Mouse (Mus musculus): ENCODE results near the gene Appl1. TPM values are rescaled to one million over a fixed set of nuclear protein-coding genes. Genes with fewer than 3 reads are reported as not detected.
A peak's percentile ranks its signal among the peaks of the same experiment; 100 is the strongest.

Gene Appl1
- 36.1 and 36.3 TPM in 2 replicates for polyA plus RNA-seq (2015; fragmentation: Nextera tagmentation; extraction: Ambion mirVana)

DNA sequence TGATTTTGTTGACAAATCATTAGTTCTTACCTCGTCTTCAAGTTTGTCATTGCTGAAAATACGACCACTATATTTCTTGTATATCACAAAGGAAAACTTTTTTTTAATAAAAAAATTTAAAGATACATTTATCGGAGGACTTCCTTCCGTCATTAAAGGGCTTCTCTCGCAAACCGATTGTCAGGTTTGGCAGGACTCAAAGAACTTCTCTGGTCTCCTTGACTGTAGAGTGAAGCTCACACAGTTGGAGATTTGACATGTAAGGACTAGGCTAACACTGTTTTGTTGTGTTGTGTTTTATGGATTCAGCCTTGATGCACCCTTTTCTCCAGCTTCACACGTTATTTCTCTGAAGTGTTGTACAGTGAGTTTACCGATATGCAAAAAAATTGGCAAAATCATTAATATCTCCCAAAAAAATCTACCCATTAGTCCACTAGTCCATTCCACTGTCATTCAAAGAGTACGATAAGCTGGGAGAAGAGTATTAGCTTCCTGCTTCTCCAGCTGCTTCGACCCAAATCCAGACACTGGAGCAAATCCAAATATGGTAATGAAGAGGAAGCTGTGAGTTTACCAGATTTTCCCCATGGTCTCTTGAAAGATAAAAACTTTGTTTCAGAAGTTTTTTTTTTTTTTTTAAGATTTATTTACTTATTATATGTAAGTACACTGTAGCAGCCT lies at the start of gene Appl1:
Gene Appl1, minus strand, starts transcription at position 127 of the 684 bp plus-strand sequence.
- 29% methylated on average over 10 of the region's 10 CpGs for WGBS
- Histone ChIP-seq H3K4me1 (peaks cover 7% of the 10 kb centered on the region), H3K27ac (peak within 1 kb of the TSS; percentile 87), H3K36me3 (no peaks in the 10 kb centered on the region), H3K9ac (peak within 1 kb of the TSS; percentile 90), H3K9me3 (no peaks in the 10 kb centered on the region), H3K27me3 (no peaks in the 10 kb centered on the region), H3K4me2 (peak within 1 kb of the TSS; percentile 71), H3K4me3 (peak within 1 kb of the TSS; percentile 96)
- no peak for ATAC-seq (ENCODE audit: borderline replicate concordance, extremely low read depth, low FRiP score, low TSS enrichment)

- H3K9me3 ChIP-seq = no peaks in the 10 kb centered on the region
- peaks cover 50% of the 10 kb centered on the region; the same call in 1 of the 2 replicates for H3K27me3 ChIP-seq
- no peaks in the 10 kb centered on the region for H3K36me3 ChIP-seq
- no peak for ATAC-seq (ENCODE audit: borderline replicate concordance, extremely low read depth, low FRiP score, low TSS enrichment)
- whole genome bisulfite sequencing = 52% methylated on average over 14 of the region's 14 CpGs
- no peak overlapping the region for H3K27ac ChIP-seq
- no peak overlapping the region for H3K4me2 ChIP-seq
- H3K9ac ChIP-seq = no peak overlapping the region
- H3K4me3 ChIP-seq = no peak overlapping the region
- 0 out of 2 replicates have a peak, but pooled peaks cover 6% of the 10 kb centered on the region for H3K4me1 ChIP-seq
Measured at GRCm38 (mm10) chr14:27019850-27020249, 48.8 kb upstream of the Appl1 start.

- Histone ChIP-seq H3K36me3 (no peaks in the 10 kb centered on the region), H3K27ac (no peak overlapping the region), H3K4me3 (no peak overlapping the region), H3K4me1 (0 out of 2 replicates have a peak, but pooled peaks cover 6% of the 10 kb centered on the region), H3K9me3 (no peaks in the 10 kb centered on the region), H3K27me3 (peaks cover 43% of the 10 kb centered on the region; the same call in 1 of the 2 replicates), H3K4me2 (no peak overlapping the region), H3K9ac (no peak overlapping the region)
- 94% methylated on average over 2 of the region's 2 CpGs for WGBS
- ATAC-seq (ENCODE audit: borderline replicate concordance, extremely low read depth, low FRiP score, low TSS enrichment) = no peak
Measured at GRCm38 (mm10) chr14:27017936-27018335, 46.9 kb upstream of the Appl1 start.

DNA sequence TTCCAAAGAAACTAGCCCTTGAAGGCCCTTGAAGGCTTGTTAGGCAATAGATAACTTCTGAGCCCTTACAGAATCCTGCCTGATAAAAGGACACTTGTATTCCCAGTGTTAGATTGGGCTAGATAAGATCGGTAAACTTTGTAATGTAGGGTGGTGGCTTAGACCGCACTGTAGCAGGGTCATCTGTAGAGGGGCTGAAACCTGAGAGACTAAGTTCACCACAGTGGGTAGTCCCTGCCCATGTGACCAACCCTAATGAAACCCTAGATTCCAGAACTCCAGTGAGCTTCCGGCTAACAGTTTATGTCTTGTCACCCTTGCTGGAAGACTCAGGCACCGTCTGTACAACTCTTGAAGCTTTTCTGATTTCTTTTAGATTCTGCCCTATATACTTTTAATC lies 42.6 kb upstream of the Appl1 start:
- 31% methylated on average over 4 of the region's 4 CpGs for WGBS
- no peak overlapping the region for H3K4me3 ChIP-seq
- peak; percentile 52; the same call in 1 of the 2 replicates for ATAC-seq (ENCODE audit: borderline replicate concordance, extremely low read depth, low FRiP score, low TSS enrichment)
- H3K27ac ChIP-seq = no peak overlapping the region
- H3K27me3 ChIP-seq = peaks cover 26% of the 10 kb centered on the region; the same call in 1 of the 2 replicates
- H3K36me3 ChIP-seq = no peaks in the 10 kb centered on the region
- no peak overlapping the region for H3K4me2 ChIP-seq
- H3K4me1 ChIP-seq = no peaks in the 10 kb centered on the region
- no peak overlapping the region for H3K9ac ChIP-seq
- no peaks in the 10 kb centered on the region for H3K9me3 ChIP-seq

DNA sequence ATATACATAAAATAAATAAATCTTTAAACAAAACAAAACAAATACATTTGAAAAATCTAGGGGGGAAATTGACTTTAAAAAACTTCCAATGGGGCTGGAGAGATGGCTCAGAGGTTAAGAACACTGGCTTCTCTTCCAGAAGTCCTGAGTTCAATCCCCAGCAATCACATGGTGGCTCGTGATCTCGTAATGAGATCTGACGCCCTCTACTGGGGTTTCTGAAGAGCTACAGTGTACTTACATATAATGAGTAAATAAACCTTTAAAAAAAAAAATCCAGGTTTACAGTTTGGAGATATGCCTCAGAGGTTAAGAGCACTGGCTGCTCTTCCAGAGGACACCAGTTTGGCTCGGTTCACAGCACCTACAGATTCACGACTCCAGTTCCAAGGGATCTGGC lies 40.5 kb upstream of the Appl1 start:
- no peak overlapping the region for H3K9ac ChIP-seq
- H3K27ac ChIP-seq = no peak overlapping the region
- ATAC-seq (ENCODE audit: borderline replicate concordance, extremely low read depth, low FRiP score, low TSS enrichment) = no peak
- H3K36me3 ChIP-seq = no peaks in the 10 kb centered on the region
- WGBS = 71% methylated on average over 5 of the region's 5 CpGs
- peaks cover 39% of the 10 kb centered on the region for H3K27me3 ChIP-seq
- no peaks in the 10 kb centered on the region for H3K4me1 ChIP-seq
- H3K4me3 ChIP-seq = no peak overlapping the region
- no peaks in the 10 kb centered on the region for H3K9me3 ChIP-seq
- H3K4me2 ChIP-seq = no peak overlapping the region

DNA sequence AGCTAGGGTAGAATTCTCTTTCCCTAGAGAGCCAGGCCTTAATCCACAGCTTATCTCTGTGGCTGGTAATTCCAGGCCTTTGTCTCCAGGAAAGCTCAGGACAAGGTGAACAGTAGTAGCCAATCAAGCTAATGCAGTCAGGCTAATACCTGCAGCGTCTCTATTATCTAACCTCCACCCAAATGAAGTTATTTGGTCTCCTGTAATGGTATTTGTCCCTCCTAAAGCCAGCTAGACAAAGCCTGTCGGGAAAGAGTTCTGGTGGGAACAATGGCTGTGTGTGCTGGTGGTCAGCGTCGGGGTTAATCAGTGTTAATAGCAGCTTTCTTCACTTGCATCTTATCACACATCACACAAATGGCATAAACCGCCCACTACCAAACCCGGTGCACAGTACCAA lies 34.9 kb upstream of the Appl1 start:
- Histone ChIP-seq H3K4me2 (no peak overlapping the region), H3K27me3 (peaks cover 40% of the 10 kb centered on the region), H3K4me3 (no peak overlapping the region), H3K27ac (no peak overlapping the region), H3K9me3 (no peaks in the 10 kb centered on the region), H3K4me1 (no peaks in the 10 kb centered on the region), H3K36me3 (no peaks in the 10 kb centered on the region), H3K9ac (no peak overlapping the region)
- 43% methylated on average over 6 of the region's 6 CpGs for WGBS
- no peak for ATAC-seq (ENCODE audit: borderline replicate concordance, extremely low read depth, low FRiP score, low TSS enrichment)

- Histone ChIP-seq H3K4me1 (no peaks in the 10 kb centered on the region), H3K9me3 (no peaks in the 10 kb centered on the region), H3K27me3 (peaks cover 42% of the 10 kb centered on the region), H3K36me3 (no peaks in the 10 kb centered on the region), H3K4me3 (no peak overlapping the region), H3K27ac (no peak overlapping the region), H3K4me2 (no peak overlapping the region), H3K9ac (no peak overlapping the region)
- 53% methylated on average over 7 of the region's 7 CpGs for WGBS
- ATAC-seq (ENCODE audit: borderline replicate concordance, extremely low read depth, low FRiP score, low TSS enrichment) = no peak
Measured at GRCm38 (mm10) chr14:27004906-27005305, 33.9 kb upstream of the Appl1 start.

GRCm38 (mm10) chr14:27000386-27000785 lies 29.4 kb upstream of the Appl1 start:
- ATAC-seq (ENCODE audit: borderline replicate concordance, extremely low read depth, low FRiP score, low TSS enrichment) = no peak
- no peaks in the 10 kb centered on the region for H3K36me3 ChIP-seq
- peaks cover 22% of the 10 kb centered on the region for H3K27me3 ChIP-seq
- H3K9ac ChIP-seq = no peak overlapping the region
- WGBS = 8% methylated on average over 11 of the region's 11 CpGs
- H3K9me3 ChIP-seq = no peaks in the 10 kb centered on the region
- no peaks in the 10 kb centered on the region for H3K4me1 ChIP-seq
- no peak overlapping the region for H3K4me3 ChIP-seq
- no peak overlapping the region for H3K27ac ChIP-seq
- no peak overlapping the region for H3K4me2 ChIP-seq

DNA sequence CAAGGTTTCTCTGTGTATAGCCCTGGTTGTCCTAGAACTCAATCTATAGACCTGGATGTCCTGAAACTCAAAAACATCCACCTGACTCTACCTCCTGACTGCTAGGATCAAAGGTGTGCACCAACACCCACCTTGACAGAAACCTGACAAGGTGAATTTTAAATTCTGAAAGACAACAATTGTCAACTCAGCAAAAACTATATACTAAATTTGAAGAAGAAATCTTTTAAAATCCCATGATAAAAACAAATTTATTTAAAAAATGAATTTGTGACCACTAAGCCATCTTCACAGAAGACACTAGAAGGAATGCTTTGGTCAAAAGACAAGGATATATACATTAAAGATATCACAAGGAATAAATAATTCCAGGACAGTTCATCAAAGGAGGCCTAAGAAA lies 25.2 kb upstream of the Appl1 start:
- Histone ChIP-seq H3K36me3 (no peaks in the 10 kb centered on the region), H3K27ac (no peak overlapping the region), H3K4me1 (peaks cover 7% of the 10 kb centered on the region; the same call in 1 of the 2 replicates), H3K4me2 (no peak overlapping the region), H3K27me3 (peaks cover 24% of the 10 kb centered on the region), H3K9ac (no peak overlapping the region), H3K9me3 (no peaks in the 10 kb centered on the region), H3K4me3 (no peak overlapping the region)
- ATAC-seq (ENCODE audit: borderline replicate concordance, extremely low read depth, low FRiP score, low TSS enrichment) = no peak

DNA sequence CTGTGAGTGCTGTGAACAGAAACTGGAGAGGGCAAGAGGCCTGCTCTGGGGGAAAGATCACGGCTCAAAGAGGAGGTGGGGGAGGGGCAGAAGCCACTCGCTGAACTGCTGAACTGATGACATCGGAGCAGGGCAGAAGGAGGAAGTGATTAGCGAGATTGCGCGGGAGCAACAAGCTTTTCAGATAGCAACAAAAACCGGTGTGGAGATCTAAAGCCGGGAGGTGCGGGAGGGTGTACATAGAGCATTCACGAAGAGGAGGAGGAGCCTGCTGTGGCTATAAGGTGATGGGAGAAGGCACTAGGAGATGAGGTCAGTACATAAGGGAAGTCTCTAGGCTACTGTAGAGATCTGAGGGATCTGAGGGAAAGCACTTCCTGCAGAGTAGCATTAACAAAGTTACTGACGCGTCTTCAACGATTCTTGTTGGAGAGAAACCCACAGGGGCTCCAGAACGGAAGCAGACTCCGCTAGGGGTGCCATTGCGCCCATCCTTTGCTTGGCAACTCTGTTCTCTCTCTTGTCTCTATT lies 23.2 kb upstream of the Appl1 start, which contains the start of gene Hesx1:
Gene Hesx1, plus strand, starts transcription at position 206 of the 531 bp plus-strand sequence.
- H3K9me3 ChIP-seq = no peaks in the 10 kb centered on the region
- H3K27ac ChIP-seq = no peak within 1 kb of the TSS
- peaks cover 11% of the 10 kb centered on the region; the same call in 1 of the 2 replicates for H3K27me3 ChIP-seq
- H3K4me1 ChIP-seq = peaks cover 7% of the 10 kb centered on the region; the same call in 1 of the 2 replicates
- peak within 1 kb of the TSS; percentile 53 for H3K4me2 ChIP-seq
- WGBS = 5% methylated on average over 16 of the region's 16 CpGs
- peak within 1 kb of the TSS; percentile 13; the same call in 1 of the 2 replicates for H3K9ac ChIP-seq
- H3K36me3 ChIP-seq = no peaks in the 10 kb centered on the region
- peak within 1 kb of the TSS; percentile 29 for H3K4me3 ChIP-seq
- no peak for ATAC-seq (ENCODE audit: borderline replicate concordance, extremely low read depth, low FRiP score, low TSS enrichment)

- H3K36me3 ChIP-seq = no peaks in the 10 kb centered on the region
- H3K4me2 ChIP-seq = no peak overlapping the region
- ATAC-seq (ENCODE audit: borderline replicate concordance, extremely low read depth, low FRiP score, low TSS enrichment) = no peak
- no peak overlapping the region for H3K4me3 ChIP-seq
- H3K9ac ChIP-seq = no peak overlapping the region
- H3K9me3 ChIP-seq = no peaks in the 10 kb centered on the region
- no peak overlapping the region for H3K27ac ChIP-seq
- peaks cover 11% of the 10 kb centered on the region; the same call in 1 of the 2 replicates for H3K27me3 ChIP-seq
- H3K4me1 ChIP-seq = peaks cover 7% of the 10 kb centered on the region; the same call in 1 of the 2 replicates
- 44% methylated on average over 3 of the region's 3 CpGs for WGBS
Measured at GRCm38 (mm10) chr14:26993427-26993826, 22.4 kb upstream of the Appl1 start.

DNA sequence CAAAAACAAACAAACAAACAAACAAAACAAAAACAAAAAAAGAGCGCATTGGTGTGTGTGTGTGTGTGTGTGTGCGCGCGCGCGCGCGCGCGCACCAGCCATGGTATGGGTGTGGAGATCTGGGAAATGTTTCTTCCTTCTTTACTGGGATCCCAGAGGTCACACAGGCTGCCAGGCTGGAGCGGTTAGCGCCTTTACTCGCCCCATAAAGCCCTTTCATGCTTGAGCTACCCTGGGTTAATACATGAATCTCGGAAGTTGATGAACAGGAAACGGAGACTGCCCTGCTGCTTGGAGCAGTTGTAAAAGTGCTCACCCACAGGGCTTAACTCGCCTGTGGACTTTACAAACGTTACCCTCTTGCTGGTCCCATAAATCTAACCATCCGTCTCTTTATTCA lies 20.6 kb upstream of the Appl1 start:
- 74% methylated on average over 18 of the region's 18 CpGs for WGBS
- ATAC-seq (ENCODE audit: borderline replicate concordance, extremely low read depth, low FRiP score, low TSS enrichment) = no peak
- no peaks in the 10 kb centered on the region for H3K9me3 ChIP-seq
- no peak overlapping the region for H3K9ac ChIP-seq
- no peak overlapping the region for H3K4me3 ChIP-seq
- no peak overlapping the region for H3K27ac ChIP-seq
- H3K36me3 ChIP-seq = no peaks in the 10 kb centered on the region
- peaks cover 7% of the 10 kb centered on the region; the same call in 1 of the 2 replicates for H3K4me1 ChIP-seq
- no peak overlapping the region for H3K4me2 ChIP-seq
- H3K27me3 ChIP-seq = peaks cover 11% of the 10 kb centered on the region; the same call in 1 of the 2 replicates

All from lung, embryonic 15.5 days (tissue).